Mouse (Mus musculus) ES-Bruce4 (cell line): ENCODE data around the gene Add3.

ENCODE experiments used
- CTCF ChIP-seq: IDR thresholded peaks from one replicate; pipeline ENCODE4 v1.8.1; 2011; ENCODE audit warnings: low read depth, low read length
- POLR2A ChIP-seq: IDR thresholded peaks from one replicate; pipeline ENCODE4 v1.8.1; 2011; ENCODE audit warnings: low read length; ENCODE audit not compliant: insufficient read depth

GRCm38 (mm10) chr19:53107361-53108247, 32.6 kb upstream of the Add3 start:
- TF ChIP-seq CTCF (no peak), POLR2A (no peak)
